Comparison of ENCODE assay signal across 7 mouse cellular contexts in genomic region chr7:29019447-29020220, GRCm38 (mm10). TPM values are rescaled to one million over a fixed set of nuclear protein-coding genes. Genes with fewer than 3 reads are reported as not detected.
DNase-seq lines count a peak whose midpoint lies in the region; ATAC-seq lines count a peak whose summit lies in the region.

No protein-coding gene starts in this region.

- no peaks in the 10 kb centered on the region for H3K36me3 ChIP-seq in lung, embryonic 15.5 days
- no peaks in the 10 kb centered on the region for H3K36me3 ChIP-seq in embryonic facial prominence, embryonic 14.5 days (ENCODE audit: control insufficient read depth, insufficient read depth, low read length)
- peaks cover 7% of the 10 kb centered on the region; the same call in 1 of the 2 replicates for H3K36me3 ChIP-seq in limb, embryonic 13.5 days
- H3K36me3 ChIP-seq in splenic B cell, adult 2 months (ENCODE audit: control insufficient read depth, insufficient read depth, low read length, poor library complexity, severe bottlenecking): no peaks in the 10 kb centered on the region

- H3K27ac ChIP-seq in lung, embryonic 15.5 days: no peak overlapping the region
- no peak overlapping the region for H3K27ac ChIP-seq in embryonic facial prominence, embryonic 14.5 days (replicated peaks; ENCODE audit: low read depth, low read length)
- H3K27ac ChIP-seq in limb, embryonic 13.5 days: no peak overlapping the region

- peak overlapping the region; percentile 40 for H3K4me3 ChIP-seq in lung, embryonic 15.5 days
- peak overlapping the region; percentile 43 for H3K4me3 ChIP-seq in embryonic facial prominence, embryonic 14.5 days (ENCODE audit: low read depth, low read length)
- peak overlapping the region; percentile 49 for H3K4me3 ChIP-seq in limb, embryonic 13.5 days

- H3K9me3 ChIP-seq in lung, embryonic 15.5 days: no peaks in the 10 kb centered on the region
- H3K9me3 ChIP-seq in embryonic facial prominence, embryonic 14.5 days (ENCODE audit: control insufficient read depth, low read length): 0 out of 2 replicates have a peak, but pooled peaks cover 5% of the 10 kb centered on the region
- peaks cover 4% of the 10 kb centered on the region for H3K9me3 ChIP-seq in limb, embryonic 13.5 days

- peak overlapping the region; percentile 6; the same call in 1 of the 2 replicates for H3K9ac ChIP-seq in lung, embryonic 15.5 days
- peak overlapping the region; percentile 56 for H3K9ac ChIP-seq in embryonic facial prominence, embryonic 14.5 days (ENCODE audit: low read depth, low read length)
- H3K9ac ChIP-seq in limb, embryonic 13.5 days: peak overlapping the region; percentile 63

- WGBS in lung, embryonic 15.5 days: 3% methylated on average over 85 of the region's 88 CpGs
- WGBS in embryonic facial prominence, embryonic 14.5 days: 7% methylated on average over 34 of the region's 88 CpGs
- WGBS in limb, embryonic 13.5 days: 4% methylated on average over 87 of the region's 88 CpGs

- ATAC-seq in lung, embryonic 15.5 days (ENCODE audit: borderline replicate concordance, extremely low read depth, low FRiP score, low TSS enrichment): no peak
- no peak for ATAC-seq in embryonic facial prominence, embryonic 14.5 days (ENCODE audit: low read depth)
- ATAC-seq in limb, embryonic 13.5 days (ENCODE audit: low FRiP score, low read depth): no peak
- ATAC-seq in activated CD4-positive, CD25-positive, alpha-beta regulatory T cell, adult 4 months: no peak

- peak overlapping the region; percentile 80 for H3K4me2 ChIP-seq in lung, embryonic 15.5 days
- peak overlapping the region; percentile 70 for H3K4me2 ChIP-seq in embryonic facial prominence, embryonic 14.5 days (ENCODE audit: low read depth, low read length)
- H3K4me2 ChIP-seq in limb, embryonic 13.5 days (replicated peaks): peak overlapping the region; percentile 78

- DNase-seq in lung, postnatal 4 days: no peak
- no peak for DNase-seq in embryonic facial prominence, embryonic 14.5 days (ENCODE audit: low spot score)
- DNase-seq in splenic B cell, adult 2 months (ENCODE audit: low read depth, low spot score): peak; percentile 23
- DNase-seq in urinary bladder, postnatal 4 days (ENCODE audit: low spot score in 2 of 2): no peak

- H3K4me1 ChIP-seq in lung, embryonic 15.5 days: peaks cover 8% of the 10 kb centered on the region; the same call in 1 of the 2 replicates
- no peaks in the 10 kb centered on the region for H3K4me1 ChIP-seq in embryonic facial prominence, embryonic 14.5 days (ENCODE audit: control insufficient read depth, insufficient read depth, low read length)
- H3K4me1 ChIP-seq in limb, embryonic 13.5 days: peaks cover 8% of the 10 kb centered on the region

- H3K27me3 ChIP-seq in lung, embryonic 15.5 days: peaks cover 41% of the 10 kb centered on the region
- H3K27me3 ChIP-seq in embryonic facial prominence, embryonic 14.5 days (replicated peaks; ENCODE audit: control insufficient read depth, insufficient read depth, low read length): peaks cover 33% of the 10 kb centered on the region
- peaks cover 51% of the 10 kb centered on the region for H3K27me3 ChIP-seq in limb, embryonic 13.5 days
- no peaks in the 10 kb centered on the region for H3K27me3 ChIP-seq in splenic B cell, adult 2 months (ENCODE audit: control insufficient read depth, insufficient read depth, low read length, poor library complexity, severe bottlenecking)

RNA-seq across cellular contexts. Expression of gene Map4k1, which starts 37.8 kb away (rescaled TPM):
- 7.4 and 9.8 TPM in 2 replicates for polyA plus RNA-seq in lung, embryonic 15.5 days (2015; fragmentation: Nextera tagmentation; extraction: Ambion mirVana)
- polyA plus RNA-seq in embryonic facial prominence, embryonic 14.5 days (2014; fragmentation: Nextera tagmentation; extraction: Ambion mirVana): 7.2 and 8.7 TPM in 2 replicates
- 9.5 and 10.0 TPM in 2 replicates for polyA plus RNA-seq in limb, embryonic 13.5 days (2015; fragmentation: Nextera tagmentation; extraction: Ambion mirVana)
- polyA plus RNA-seq in activated CD4-positive, CD25-positive, alpha-beta regulatory T cell, adult 4 months (2017; shearing (Covaris generic)): 100 to 1,000 TPM in 1 of 2 experiments, 10 to 100 TPM in 1; 88.8 to 120 TPM

RNA-seq across cellular contexts. Expression of gene Eif3k, which starts 38.0 kb away (rescaled TPM):
- polyA plus RNA-seq in lung, embryonic 15.5 days (2015; fragmentation: Nextera tagmentation; extraction: Ambion mirVana): 360 and 364 TPM in 2 replicates
- polyA plus RNA-seq in embryonic facial prominence, embryonic 14.5 days (2014; fragmentation: Nextera tagmentation; extraction: Ambion mirVana): 403 and 404 TPM in 2 replicates
- polyA plus RNA-seq in limb, embryonic 13.5 days (2015; fragmentation: Nextera tagmentation; extraction: Ambion mirVana): 422 and 454 TPM in 2 replicates
- polyA plus RNA-seq in activated CD4-positive, CD25-positive, alpha-beta regulatory T cell, adult 4 months (2017; shearing (Covaris generic)): 100 to 1,000 TPM; 603 to 630 TPM

RNA-seq across cellular contexts. Expression of gene Actn4, which starts 57.5 kb away (rescaled TPM):
- 287 and 302 TPM in 2 replicates for polyA plus RNA-seq in lung, embryonic 15.5 days (2015; fragmentation: Nextera tagmentation; extraction: Ambion mirVana)
- 256 and 280 TPM in 2 replicates for polyA plus RNA-seq in embryonic facial prominence, embryonic 14.5 days (2014; fragmentation: Nextera tagmentation; extraction: Ambion mirVana)
- 270 and 300 TPM in 2 replicates for polyA plus RNA-seq in limb, embryonic 13.5 days (2015; fragmentation: Nextera tagmentation; extraction: Ambion mirVana)
- polyA plus RNA-seq in activated CD4-positive, CD25-positive, alpha-beta regulatory T cell, adult 4 months (2017; shearing (Covaris generic)): 100 to 1,000 TPM in 1 of 2 experiments, 10 to 100 TPM in 1; 84.6 to 128 TPM

Comparison
In these comparisons a context has a peak if more than half of its experiments do, and no peak if none do; other contexts are left out.
1. H3K9ac ChIP-seq: peak in every context shown above with its lines; median percentile 63 in limb, embryonic 13.5 days; 56 in embryonic facial prominence, embryonic 14.5 days; 6 in lung, embryonic 15.5 days.